Comparison of ENCODE assay signal across 23 mouse cellular contexts in genomic region chr1:127015894-127016245, GRCm38 (mm10).
DNase-seq lines count a peak whose midpoint lies in the region; ATAC-seq and TF ChIP-seq lines count a peak whose summit lies in the region.
"Had no signal": no experiment of that assay in that cellular context is flagged by ENCODE, and none has a peak within 500 bp of the region (broad histone marks: within the 10 kb centered on the region; RNA-seq: fewer than 3 reads in every experiment).

No protein-coding gene starts in this region.

- H3K27me3 ChIP-seq in hindbrain, embryonic 12.5 days: no peaks in the 10 kb centered on the region; the same call in 1 of the 2 replicates
- no peaks in the 10 kb centered on the region for H3K27me3 ChIP-seq in hindbrain, embryonic 16.5 days (replicated peaks; ENCODE audit: control insufficient read depth, insufficient read depth, low read length)
- H3K27me3 ChIP-seq in hindbrain, embryonic 14.5 days (ENCODE audit: control insufficient read depth, insufficient read depth, low read length): no peaks in the 10 kb centered on the region
- no peaks in the 10 kb centered on the region for H3K27me3 ChIP-seq in midbrain, postnatal 0 days (ENCODE audit: insufficient read depth, low read length)
- H3K27me3 ChIP-seq: embryonic facial prominence, embryonic 15.5 days; heart, embryonic 13.5 days; neural tube, embryonic 12.5 days had no signal

- no peak for TF ChIP-seq CTCF in midbrain, postnatal 0 days (IDR thresholded peaks at IDR 0.05)

- 58% methylated on average over 4 of the region's 4 CpGs for WGBS in hindbrain, embryonic 12.5 days
- 42% methylated on average over 4 of the region's 4 CpGs for WGBS in hindbrain, embryonic 16.5 days
- WGBS in hindbrain, embryonic 14.5 days: 49% methylated on average over 4 of the region's 4 CpGs
- 56% methylated on average over 4 of the region's 4 CpGs for WGBS in midbrain, postnatal 0 days

- H3K4me2 ChIP-seq in hindbrain, embryonic 12.5 days (replicated peaks): no peak overlapping the region
- no peak overlapping the region for H3K4me2 ChIP-seq in hindbrain, embryonic 16.5 days (ENCODE audit: low read length)
- no peak overlapping the region for H3K4me2 ChIP-seq in hindbrain, embryonic 14.5 days (replicated peaks)
- no peak overlapping the region for H3K4me2 ChIP-seq in midbrain, postnatal 0 days (ENCODE audit: low read depth, low read length, poor library complexity, severe bottlenecking)
- H3K4me2 ChIP-seq: embryonic facial prominence, embryonic 15.5 days; heart, embryonic 13.5 days; neural tube, embryonic 12.5 days had no signal

- H3K4me1 ChIP-seq in hindbrain, embryonic 12.5 days: peaks cover 13% of the 10 kb centered on the region
- H3K4me1 ChIP-seq in hindbrain, embryonic 16.5 days (ENCODE audit: control insufficient read depth, insufficient read depth, low read depth, low read length): no peaks in the 10 kb centered on the region; the same call in 1 of the 2 replicates
- peaks cover 16% of the 10 kb centered on the region for H3K4me1 ChIP-seq in hindbrain, embryonic 14.5 days (replicated peaks; ENCODE audit: control insufficient read depth, insufficient read depth, low read length)
- H3K4me1 ChIP-seq in midbrain, postnatal 0 days (ENCODE audit: insufficient read depth, low read length): 0 out of 2 replicates have a peak, but pooled peaks cover 3% of the 10 kb centered on the region
- H3K4me1 ChIP-seq: heart, embryonic 13.5 days; neural tube, embryonic 12.5 days had no signal

- H3K27ac ChIP-seq in hindbrain, embryonic 12.5 days: peak overlapping the region; percentile 66; the same call in 1 of the 2 replicates
- H3K27ac ChIP-seq in hindbrain, embryonic 16.5 days (ENCODE audit: low read depth, low read length): no peak overlapping the region
- peak overlapping the region; percentile 74 for H3K27ac ChIP-seq in hindbrain, embryonic 14.5 days
- no peak overlapping the region for H3K27ac ChIP-seq in midbrain, postnatal 0 days (ENCODE audit: low read depth, low read length)
- H3K27ac ChIP-seq: embryonic facial prominence, embryonic 15.5 days; gastrocnemius, adult 2 months; heart, embryonic 13.5 days; neural tube, embryonic 12.5 days had no signal

- DNase-seq in embryo, embryonic 11 days: peak; percentile 24
- DNase-seq in hindbrain, embryonic 14.5 days (ENCODE audit: low spot score): peak; percentile 32
- DNase-seq in midbrain, postnatal 0 days (ENCODE audit: low spot score): peak; percentile 35
- no peak for DNase-seq in layer of hippocampus, postnatal 36 days
- DNase-seq in kidney, adult 11 months: no peak
- DNase-seq: adrenal gland, adult 2 months; cerebellum, adult 11-12 months; cerebellum, postnatal 36 days; gastrocnemius, adult 2 months; heart, postnatal 4 days; kidney, postnatal 14 days; liver; lung, adult 18-20 months; lung, postnatal 36 days; right cerebral cortex, postnatal 4 days; thymus, postnatal 25 days had no signal

- H3K4me3 ChIP-seq in hindbrain, embryonic 12.5 days: no peak overlapping the region
- H3K4me3 ChIP-seq in hindbrain, embryonic 16.5 days (ENCODE audit: low read length): no peak overlapping the region
- H3K4me3 ChIP-seq in hindbrain, embryonic 14.5 days (replicated peaks; ENCODE audit: low read length): no peak overlapping the region
- no peak overlapping the region for H3K4me3 ChIP-seq in midbrain, postnatal 0 days (ENCODE audit: low read depth, low read length)
- H3K4me3 ChIP-seq: embryonic facial prominence, embryonic 15.5 days; gastrocnemius, adult 2 months; heart, embryonic 13.5 days; neural tube, embryonic 12.5 days had no signal

- no peak for ATAC-seq in hindbrain, embryonic 12.5 days (ENCODE audit: low FRiP score)
- no peak for ATAC-seq in hindbrain, embryonic 16.5 days
- no peak for ATAC-seq in hindbrain, embryonic 14.5 days (ENCODE audit: low FRiP score)
- no peak for ATAC-seq in midbrain, postnatal 0 days (ENCODE audit: low FRiP score)
- ATAC-seq: intestine, postnatal 0 days had no signal

- no peak overlapping the region for H3K9ac ChIP-seq in hindbrain, embryonic 12.5 days
- no peak overlapping the region for H3K9ac ChIP-seq in hindbrain, embryonic 16.5 days (ENCODE audit: low read depth, low read length)
- no peak overlapping the region for H3K9ac ChIP-seq in hindbrain, embryonic 14.5 days
- H3K9ac ChIP-seq in midbrain, postnatal 0 days (replicated peaks; ENCODE audit: low read length, poor library complexity, severe bottlenecking): no peak overlapping the region
- H3K9ac ChIP-seq: embryonic facial prominence, embryonic 15.5 days; heart, embryonic 13.5 days; neural tube, embryonic 12.5 days had no signal

- no peaks in the 10 kb centered on the region for H3K36me3 ChIP-seq in hindbrain, embryonic 12.5 days
- no peaks in the 10 kb centered on the region for H3K36me3 ChIP-seq in hindbrain, embryonic 16.5 days (ENCODE audit: control insufficient read depth, insufficient read depth, low read length)
- no peaks in the 10 kb centered on the region for H3K36me3 ChIP-seq in hindbrain, embryonic 14.5 days (replicated peaks; ENCODE audit: control insufficient read depth, insufficient read depth)
- no peaks in the 10 kb centered on the region for H3K36me3 ChIP-seq in midbrain, postnatal 0 days (ENCODE audit: insufficient read depth, low read length)
- H3K36me3 ChIP-seq: embryonic facial prominence, embryonic 15.5 days; G1E; heart, embryonic 13.5 days; neural tube, embryonic 12.5 days had no signal

- no peaks in the 10 kb centered on the region for H3K9me3 ChIP-seq in hindbrain, embryonic 12.5 days (replicated peaks)
- H3K9me3 ChIP-seq in hindbrain, embryonic 16.5 days (ENCODE audit: control insufficient read depth, low read length): no peaks in the 10 kb centered on the region
- no peaks in the 10 kb centered on the region for H3K9me3 ChIP-seq in hindbrain, embryonic 14.5 days (ENCODE audit: control insufficient read depth, low read length)
- no peaks in the 10 kb centered on the region for H3K9me3 ChIP-seq in midbrain, postnatal 0 days (ENCODE audit: low read length)
- H3K9me3 ChIP-seq: embryonic facial prominence, embryonic 15.5 days; heart, embryonic 13.5 days; neural tube, embryonic 12.5 days had no signal

Comparison
In these comparisons a context has a peak if more than half of its experiments do, and no peak if none do; other contexts are left out.
1. H3K27ac ChIP-seq: peak in hindbrain, embryonic 12.5 days (single experiment) and hindbrain, embryonic 14.5 days (single experiment); none in hindbrain, embryonic 16.5 days (single experiment) and midbrain, postnatal 0 days (single experiment).
2. DNase-seq: peak in embryo, embryonic 11 days (single experiment), hindbrain, embryonic 14.5 days (single experiment) and midbrain, postnatal 0 days (single experiment); none in layer of hippocampus, postnatal 36 days (0 of 2) and kidney, adult 11 months (single experiment).